Mouse (Mus musculus): Measurements from ENCODE around the gene Gtf2f2.
A peak's percentile ranks its signal among the peaks of the same experiment; 100 is the strongest.

Gene Gtf2f2

DNA sequence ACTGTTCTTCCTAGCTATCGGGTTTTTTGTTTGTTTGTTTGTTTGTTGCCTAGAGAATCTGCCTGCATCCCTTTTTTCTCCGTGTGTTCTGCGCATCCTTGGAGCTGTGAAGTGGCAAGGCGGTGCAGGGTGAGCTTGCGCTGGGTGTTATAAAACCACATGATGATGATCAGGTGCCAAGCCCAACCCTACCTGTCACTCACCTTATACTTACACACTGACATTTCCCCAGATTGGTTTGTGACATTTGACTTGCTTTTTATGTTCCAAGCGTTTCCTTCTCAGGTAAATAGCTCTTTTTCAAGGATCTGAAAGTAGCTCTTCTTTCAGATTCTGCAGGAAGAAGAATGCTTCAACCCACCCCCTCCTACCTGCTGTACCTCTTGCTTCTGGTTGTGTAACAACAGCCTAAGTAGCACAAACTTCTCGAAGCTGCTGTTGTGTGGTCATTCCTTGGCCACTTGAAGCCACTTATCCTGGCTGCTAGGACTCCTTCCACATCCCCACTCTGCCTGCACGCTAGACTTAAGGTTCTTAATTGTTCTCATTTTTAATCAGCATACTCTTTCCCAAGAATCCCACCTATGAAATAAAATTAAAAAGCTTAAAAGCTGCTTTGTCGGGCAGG lies 143.8 kb downstream of the Gtf2f2 start:
- DNase-seq (ENCODE audit: low read depth, low spot score), result no peak

DNA sequence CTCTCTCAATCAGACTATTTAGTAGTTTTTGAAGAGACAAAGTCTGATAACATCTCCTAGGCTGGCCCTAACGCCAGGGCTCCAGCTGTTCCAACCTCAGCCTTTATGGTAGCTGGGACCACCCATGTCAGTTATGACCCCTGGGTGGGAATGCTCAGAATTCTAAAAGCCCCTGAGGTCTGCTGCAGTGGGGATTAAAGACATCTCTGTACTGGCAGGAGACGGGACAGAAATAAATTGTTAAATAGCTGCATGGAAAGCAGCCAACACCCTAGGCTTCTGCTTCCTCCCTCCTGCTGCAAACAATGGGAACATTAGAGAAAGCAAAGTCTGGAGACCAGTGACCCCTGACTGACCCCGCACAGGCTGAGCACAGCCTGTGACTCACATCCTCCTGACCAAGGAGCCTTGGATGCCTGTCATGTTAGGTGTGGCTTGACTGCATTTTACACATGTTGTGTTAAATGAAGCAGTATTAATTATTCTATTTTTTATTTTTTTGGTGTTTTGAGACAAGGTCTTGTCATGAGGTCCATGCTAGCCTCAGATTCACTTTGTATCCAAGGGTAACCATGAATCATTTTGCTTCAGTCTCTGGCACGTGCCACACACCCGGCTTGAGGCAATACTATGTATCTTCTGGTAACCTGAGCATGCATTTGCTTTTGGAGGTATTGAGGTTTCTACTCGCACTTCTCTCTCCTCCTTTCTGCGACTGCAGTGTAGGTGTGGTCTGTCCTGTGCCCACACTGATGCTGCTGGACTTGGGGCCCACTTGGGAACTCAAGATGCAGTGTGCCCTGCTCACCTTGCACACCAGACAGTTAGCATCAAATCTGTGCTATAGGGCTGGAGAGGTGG lies 146.9 kb downstream of the Gtf2f2 start:
- peak; percentile 99 for DNase-seq (ENCODE audit: low read depth, low spot score)

DNA sequence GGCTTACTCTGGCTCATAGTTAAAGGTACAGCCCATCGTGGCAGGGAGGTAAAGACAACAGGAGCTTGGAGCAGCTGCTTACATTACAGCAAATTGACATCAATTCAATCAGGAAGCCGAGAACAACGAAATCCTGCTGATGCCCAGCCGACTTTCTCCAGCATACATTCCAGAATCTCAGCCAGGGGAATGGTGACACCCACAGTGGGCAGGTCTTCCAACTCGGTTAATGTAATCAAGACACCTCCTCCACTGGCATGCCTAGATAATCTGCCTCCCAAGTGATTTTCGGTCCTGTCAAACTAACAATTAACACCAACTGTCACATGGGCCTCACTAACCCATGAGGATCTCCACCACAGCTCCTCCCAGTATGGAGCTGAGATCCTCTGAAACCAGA lies 148.0 kb downstream of the Gtf2f2 start:
- peak; percentile 95 for DNase-seq (ENCODE audit: low read depth, low spot score)

DNA sequence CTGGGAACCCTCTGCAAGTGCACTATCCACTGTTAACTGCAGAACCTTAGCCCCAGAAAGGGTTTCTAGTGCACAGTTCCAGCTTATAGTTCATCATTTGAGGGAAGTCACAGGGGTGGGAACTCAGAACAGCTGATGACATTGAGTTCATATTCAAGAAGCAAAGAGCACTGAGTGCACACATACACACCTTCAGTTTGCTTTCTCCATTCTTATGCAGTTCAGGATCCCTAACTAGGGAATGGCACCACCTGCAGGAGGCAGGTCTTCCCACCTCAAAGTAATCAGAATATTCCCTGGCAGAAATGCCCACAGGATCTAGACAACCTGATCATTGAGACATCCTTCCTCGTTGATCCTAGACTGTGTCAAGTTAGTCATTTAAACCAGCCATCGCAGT lies 151.0 kb downstream of the Gtf2f2 start:
- DNase-seq (ENCODE audit: low read depth, low spot score), result peak; percentile 60

DNA sequence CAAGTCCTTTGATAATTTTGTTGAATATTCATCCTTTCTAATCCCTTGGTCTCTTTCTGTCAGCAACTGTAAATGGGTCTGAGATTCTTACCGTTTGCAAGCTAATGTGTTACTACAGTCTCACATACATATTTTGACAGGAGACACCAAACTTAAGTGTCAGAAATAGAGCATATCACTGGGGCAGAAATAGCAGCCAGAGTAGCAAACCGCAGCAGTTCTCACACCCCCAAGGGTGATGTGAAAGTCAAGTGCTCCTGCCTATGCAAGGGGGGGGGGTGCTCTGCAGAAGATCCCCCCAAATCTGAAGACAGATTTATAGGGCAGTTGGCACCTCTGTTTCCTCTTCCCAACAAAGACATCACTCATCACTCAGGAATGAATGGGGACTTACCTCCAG lies 152.5 kb downstream of the Gtf2f2 start:
- no peak for DNase-seq (ENCODE audit: low read depth, low spot score)

DNA sequence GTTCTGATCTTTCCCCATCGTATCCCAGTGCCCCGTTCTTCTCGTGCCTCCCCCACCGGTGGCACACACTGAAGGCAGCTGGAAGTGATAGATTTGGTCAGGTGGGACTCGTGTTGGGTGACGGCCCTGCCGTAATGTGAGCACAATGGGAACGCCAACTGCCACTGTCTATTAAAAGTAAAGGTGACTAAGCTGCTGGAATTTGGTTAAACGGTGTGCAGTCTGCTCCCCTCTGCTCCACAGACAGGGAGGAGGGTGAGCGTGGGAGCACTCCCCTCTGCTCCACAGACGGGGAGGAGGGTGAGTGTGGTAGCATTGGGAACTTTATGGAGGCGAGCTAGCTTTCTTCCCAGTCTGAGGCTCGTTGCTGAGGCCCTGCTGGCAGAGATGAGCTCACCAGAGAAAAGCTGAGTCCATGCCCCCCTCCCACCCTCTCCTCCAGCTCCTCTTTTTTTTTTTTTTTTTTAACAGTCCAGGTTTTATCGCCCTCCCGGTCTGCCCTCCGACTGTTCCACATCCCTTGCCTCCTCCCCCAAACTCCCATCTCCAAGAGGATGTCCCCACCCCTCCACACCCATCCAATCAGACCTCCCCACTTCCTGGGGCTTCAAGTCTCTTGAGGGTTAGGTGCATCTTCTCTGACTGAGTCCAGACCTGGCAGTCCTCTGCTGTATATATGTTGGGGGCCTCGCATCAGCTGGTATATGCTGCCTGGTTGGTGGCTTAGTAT lies 155.2 kb downstream of the Gtf2f2 start:
- peak; percentile 82 for DNase-seq (ENCODE audit: low read depth, low spot score)

DNA sequence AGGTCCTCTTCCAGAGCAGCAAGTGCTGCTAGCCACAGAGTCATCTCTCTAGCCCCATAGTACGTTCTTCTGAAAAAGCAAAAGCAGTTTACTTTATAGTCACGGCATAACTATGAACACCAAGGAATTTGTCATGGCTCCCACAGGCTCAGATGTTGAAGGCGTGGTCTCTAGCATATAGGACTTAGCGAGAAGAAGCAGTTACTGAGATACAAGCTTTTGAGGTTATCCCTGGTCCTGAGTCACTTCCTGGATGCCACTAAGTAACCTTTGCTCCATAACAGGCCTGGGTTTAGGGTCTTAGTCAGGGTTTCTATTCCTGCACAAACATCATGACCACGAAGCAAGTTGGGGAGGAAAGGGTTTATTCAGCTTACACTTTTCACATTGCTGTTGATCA lies 158.6 kb downstream of the Gtf2f2 start:
- DNase-seq (ENCODE audit: low read depth, low spot score), result no peak

DNA sequence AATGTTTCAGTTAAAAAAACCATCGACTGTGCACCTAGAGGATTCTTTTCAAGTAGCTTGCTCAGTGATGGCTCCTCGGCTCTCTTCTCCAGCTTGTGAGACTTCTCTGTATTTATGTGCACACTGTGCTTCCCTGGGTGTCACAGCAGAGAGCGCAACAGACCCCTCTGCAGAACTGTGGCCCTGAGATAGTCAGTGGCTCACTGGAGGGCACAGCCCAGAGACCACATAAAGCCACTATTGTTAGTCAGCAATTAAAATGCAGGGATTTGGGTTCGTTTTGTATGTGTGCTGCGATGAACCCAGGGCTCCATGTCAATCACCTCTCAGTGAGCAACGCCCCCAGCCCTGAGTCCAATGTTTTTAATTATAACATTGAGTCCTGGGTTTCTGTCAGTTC lies 159.8 kb downstream of the Gtf2f2 start:
- peak; percentile 67 for DNase-seq (ENCODE audit: low read depth, low spot score)

DNA sequence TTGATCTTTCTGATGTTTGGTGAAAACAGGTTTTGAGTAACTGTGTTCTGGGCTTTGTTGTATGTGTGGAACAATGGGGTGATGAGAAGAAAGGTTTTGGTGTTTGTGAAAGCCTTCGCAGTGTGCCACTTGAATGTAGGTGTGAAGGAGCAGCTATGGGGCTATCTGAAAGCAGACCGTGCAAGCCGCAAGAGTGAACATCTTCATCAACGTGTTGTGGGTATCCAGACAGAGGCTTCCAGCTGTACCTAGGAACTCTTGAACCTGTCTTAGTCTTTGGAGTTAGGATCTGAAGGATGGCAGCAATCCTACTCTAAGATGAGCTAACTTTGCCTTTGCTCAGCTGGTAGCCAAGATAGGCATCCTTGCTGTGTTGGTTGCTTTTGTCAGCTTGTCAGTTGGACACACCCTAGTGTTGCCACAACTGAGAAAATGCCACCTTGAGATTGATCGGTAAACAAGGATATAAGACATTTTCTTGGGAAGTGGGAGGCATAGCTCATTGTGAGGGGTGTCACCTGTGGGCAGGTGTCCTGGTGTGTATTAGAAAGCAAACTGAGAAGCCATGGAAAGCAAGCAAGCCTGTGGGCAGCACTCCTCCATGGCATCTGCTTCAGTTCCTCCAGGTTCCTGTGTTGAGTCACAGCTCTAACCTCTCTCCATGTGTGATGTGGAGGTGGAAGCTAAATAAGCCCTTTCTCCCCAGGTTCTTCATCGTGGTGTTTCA lies 160.7 kb downstream of the Gtf2f2 start:
- DNase-seq (ENCODE audit: low read depth, low spot score), result no peak

DNA sequence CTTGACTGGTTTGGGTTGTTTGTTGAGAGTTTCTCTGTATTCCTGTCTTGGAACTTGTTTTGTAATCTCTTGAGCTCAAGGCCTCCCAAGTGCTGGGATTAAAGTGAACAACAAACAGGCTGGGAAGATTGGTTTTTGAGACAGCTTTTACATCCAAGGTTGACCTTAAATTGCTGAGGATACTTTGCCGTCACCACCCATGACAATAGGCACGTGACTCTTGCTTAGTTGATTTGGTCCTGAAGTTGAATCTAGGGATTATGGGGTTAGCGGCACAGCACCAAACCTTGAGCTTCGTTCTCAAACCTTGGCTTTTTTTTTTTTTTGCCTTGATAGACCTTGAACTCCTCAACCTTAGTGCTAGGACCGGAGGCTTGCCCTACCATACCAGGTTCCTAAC lies 161.4 kb downstream of the Gtf2f2 start:
- peak; percentile 60 for DNase-seq (ENCODE audit: low read depth, low spot score)

DNA sequence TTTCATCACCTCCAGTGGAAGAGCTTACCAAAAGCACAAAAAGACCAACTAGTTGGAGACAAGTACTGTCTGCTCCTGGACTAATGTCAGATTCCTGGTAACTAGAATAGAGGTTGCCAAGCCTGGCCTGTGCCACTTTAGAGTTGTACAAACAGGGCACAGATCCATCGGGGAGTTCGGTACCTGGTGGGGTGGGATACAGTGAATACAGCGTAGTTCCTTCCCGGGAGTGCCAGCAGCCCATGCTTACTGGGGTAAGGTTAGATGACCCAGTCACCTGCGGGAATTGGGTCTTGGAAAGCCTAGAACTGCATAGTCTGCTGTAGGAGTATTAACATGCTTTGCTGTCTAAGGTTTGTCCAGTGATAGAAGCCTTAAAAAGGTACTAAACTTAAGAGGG lies 162.2 kb downstream of the Gtf2f2 start:
- no peak for DNase-seq (ENCODE audit: low read depth, low spot score)

DNA sequence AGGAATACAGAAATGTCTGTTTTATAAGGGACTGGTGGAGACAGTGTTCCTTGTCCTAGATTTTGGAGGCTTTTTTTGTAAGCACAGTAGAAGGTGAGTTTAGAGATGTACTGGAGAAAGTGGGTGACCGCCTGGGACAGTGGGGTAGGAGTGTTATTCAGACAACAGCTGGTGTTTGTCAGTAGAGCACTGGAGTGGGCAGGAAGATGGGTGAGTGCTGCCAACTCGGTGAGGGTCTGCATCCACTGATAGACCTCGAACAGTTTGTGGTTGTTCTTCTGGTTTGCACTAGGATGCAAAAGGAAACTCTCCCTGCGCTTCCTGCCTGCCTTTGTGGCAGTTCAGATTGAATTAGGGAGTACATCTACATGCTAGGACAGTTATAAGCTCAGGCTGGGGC lies 163.0 kb downstream of the Gtf2f2 start:
- DNase-seq (ENCODE audit: low read depth, low spot score), result no peak
